Mouse (Mus musculus): ENCODE results near the gene Insig2.

Gene Insig2

GRCm38 (mm10) chr1:121326591-121327343 is 5.6 kb downstream of the Insig2 start:
- no peak for DNase-seq (ENCODE audit: low spot score)

- DNase-seq (ENCODE audit: low spot score): no peak
Measured at GRCm38 (mm10) chr1:121323501-121323900, 8.9 kb downstream of the Insig2 start.

GRCm38 (mm10) chr1:121314766-121315428 is 17.5 kb downstream of the Insig2 start:
- no peak for DNase-seq (ENCODE audit: low spot score)

- DNase-seq (ENCODE audit: low spot score): no peak
Measured at GRCm38 (mm10) chr1:121313181-121313580, 19.2 kb downstream of the Insig2 start.

- no peak for DNase-seq (ENCODE audit: low spot score)
Measured at GRCm38 (mm10) chr1:121312326-121312725, 20.1 kb downstream of the Insig2 start.

GRCm38 (mm10) chr1:121296717-121297255 is 35.6 kb downstream of the Insig2 start:
- no peak for DNase-seq (ENCODE audit: low spot score)

- no peak for DNase-seq (ENCODE audit: low spot score)
Measured at GRCm38 (mm10) chr1:121293571-121293970, 38.8 kb downstream of the Insig2 start.

GRCm38 (mm10) chr1:121290841-121291240 is 41.5 kb downstream of the Insig2 start:
- no peak for DNase-seq (ENCODE audit: low spot score)

- no peak for DNase-seq (ENCODE audit: low spot score)
Measured at GRCm38 (mm10) chr1:121290340-121290739, 42.0 kb downstream of the Insig2 start.

GRCm38 (mm10) chr1:121284197-121284596 is 48.2 kb downstream of the Insig2 start:
- peak; percentile 24 for DNase-seq (ENCODE audit: low spot score)

GRCm38 (mm10) chr1:121280501-121280900 is 51.9 kb downstream of the Insig2 start:
- DNase-seq (ENCODE audit: low spot score): no peak

- no peak for DNase-seq (ENCODE audit: low spot score)
Measured at GRCm38 (mm10) chr1:121278370-121278769, 54.0 kb downstream of the Insig2 start.

- no peak for DNase-seq (ENCODE audit: low spot score)
Measured at GRCm38 (mm10) chr1:121277466-121277865, 54.9 kb downstream of the Insig2 start.

GRCm38 (mm10) chr1:121275961-121276506 is 56.4 kb downstream of the Insig2 start:
- DNase-seq (ENCODE audit: low spot score): no peak

GRCm38 (mm10) chr1:121260171-121260741 is 72.1 kb downstream of the Insig2 start:
- no peak for DNase-seq (ENCODE audit: low spot score)
